Mouse (Mus musculus): ENCODE results near the gene Tmco1. TPM values are rescaled to one million over a fixed set of nuclear protein-coding genes. Genes with fewer than 3 reads are reported as not detected.

Gene Tmco1
- total RNA-seq (2015; ENCODE audit: low replicate concordance) (70.0 and 132 TPM in 2 replicates), total RNA-seq (2017; ENCODE audit: low replicate concordance) (78.2 and 81.5 TPM in 2 replicates)

DNA sequence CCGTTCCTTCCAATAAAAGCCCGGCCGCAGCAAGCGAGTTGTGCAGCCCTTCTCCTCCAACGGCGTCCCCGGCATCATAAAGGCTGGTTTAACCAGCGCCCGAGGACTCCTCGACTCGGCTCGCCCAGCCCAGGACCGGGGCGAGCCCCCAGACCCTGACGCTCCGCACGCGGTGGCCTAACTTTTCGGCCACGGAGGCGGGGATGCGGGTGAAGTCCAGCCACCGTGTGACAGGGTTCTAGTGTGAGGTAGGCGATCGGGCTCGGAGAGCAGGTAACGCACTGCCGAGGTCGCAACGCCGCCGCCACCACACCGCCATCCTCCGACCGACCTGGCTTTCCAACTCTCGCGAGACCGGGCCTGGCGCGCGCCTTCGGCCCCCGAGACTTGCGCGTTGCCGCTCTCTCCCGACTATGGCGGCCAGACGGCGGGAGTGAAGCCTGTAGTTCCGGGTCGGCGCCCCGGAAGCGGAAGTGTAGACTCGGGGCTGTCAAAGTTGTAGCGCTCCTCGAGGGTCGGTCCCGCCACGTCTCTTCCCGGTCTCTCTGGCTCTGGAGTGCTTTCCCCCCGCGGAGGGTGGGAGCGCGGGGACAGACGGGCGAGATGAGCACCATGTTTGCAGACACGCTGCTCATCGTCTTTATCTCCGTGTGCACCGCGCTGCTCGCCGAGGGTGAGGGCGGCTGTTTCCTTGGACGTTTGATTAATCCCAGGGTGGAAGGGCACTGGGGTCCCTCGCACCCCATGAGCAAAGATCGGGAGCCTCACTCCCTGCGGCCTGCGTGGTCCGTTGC lies at the start of gene Tmco1:
Gene Tmco1, plus strand, starts transcription at position 118 of the 794 bp plus-strand sequence.
- peak; percentile 97 for ATAC-seq (replicated peaks; ENCODE audit: low FRiP score, poor library complexity, severe bottlenecking)

DNA sequence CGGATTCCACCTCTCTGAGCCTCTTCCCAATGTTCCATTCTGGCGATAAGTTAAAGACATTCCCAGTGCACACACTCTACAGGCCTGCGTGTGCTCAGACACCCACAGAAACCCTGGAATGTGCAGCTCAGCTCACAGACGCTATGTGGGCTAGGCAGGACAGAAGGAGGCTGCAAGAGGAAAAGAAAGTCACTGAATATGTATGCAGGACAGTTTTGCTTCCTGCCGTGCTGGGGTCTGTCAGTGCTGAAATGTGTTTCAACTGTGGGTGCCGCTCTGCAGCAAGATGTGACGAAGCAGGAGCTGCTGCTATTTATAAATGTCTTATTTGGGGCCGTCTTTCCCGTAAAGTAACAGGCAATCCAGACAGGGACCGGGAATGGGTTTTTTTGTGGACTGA lies 48.5 kb upstream of the Tmco1 start:
- no peak for ATAC-seq (replicated peaks; ENCODE audit: low FRiP score, poor library complexity, severe bottlenecking)

DNA sequence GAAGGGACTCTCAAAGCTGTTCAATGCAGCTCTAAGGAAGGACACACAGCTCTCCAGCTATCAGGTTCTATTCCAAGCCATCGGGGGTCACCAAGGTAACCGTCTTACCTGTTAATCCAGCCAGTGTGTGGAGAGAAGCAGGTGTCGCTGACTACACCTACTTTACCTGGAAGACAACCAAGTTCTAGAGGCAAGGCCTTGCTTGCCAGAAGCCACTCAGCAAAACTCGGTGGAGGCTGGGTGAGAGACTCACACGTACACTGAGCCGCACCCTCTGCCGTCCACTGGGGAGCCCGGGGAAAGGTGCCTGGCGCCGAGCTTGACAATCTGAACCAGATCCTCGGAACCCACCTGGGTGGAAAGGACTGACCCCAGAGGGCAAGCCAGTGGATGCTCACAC lies 46.4 kb upstream of the Tmco1 start:
- ATAC-seq (replicated peaks; ENCODE audit: low FRiP score, poor library complexity, severe bottlenecking): no peak

DNA sequence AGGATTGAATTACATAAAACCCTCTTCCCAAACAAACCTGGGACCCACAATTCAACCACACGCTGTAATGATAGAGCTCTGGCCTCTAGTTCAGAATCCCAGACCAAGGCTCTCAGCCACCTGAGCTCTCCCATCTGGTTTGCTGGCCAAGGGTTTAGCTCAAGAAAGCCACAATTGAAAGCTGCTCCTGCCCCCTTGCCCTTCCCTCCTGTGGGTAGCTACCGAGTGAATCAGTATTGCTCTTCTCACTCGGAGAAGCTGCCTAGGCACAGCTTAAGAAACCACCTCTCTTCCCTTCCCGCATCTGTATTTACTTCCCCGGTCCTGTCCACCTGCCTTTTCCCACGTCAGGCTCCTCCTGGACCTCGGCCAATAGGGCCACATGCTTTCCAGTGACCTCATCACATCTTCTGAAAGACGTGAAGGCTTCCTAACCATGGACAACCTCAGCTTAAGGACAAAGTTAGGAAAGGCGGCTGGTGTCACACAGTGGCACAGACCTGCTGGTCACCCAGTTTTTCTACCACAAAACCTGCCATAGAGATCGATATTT lies 45.6 kb upstream of the Tmco1 start:
- ATAC-seq (replicated peaks; ENCODE audit: low FRiP score, poor library complexity, severe bottlenecking): no peak

DNA sequence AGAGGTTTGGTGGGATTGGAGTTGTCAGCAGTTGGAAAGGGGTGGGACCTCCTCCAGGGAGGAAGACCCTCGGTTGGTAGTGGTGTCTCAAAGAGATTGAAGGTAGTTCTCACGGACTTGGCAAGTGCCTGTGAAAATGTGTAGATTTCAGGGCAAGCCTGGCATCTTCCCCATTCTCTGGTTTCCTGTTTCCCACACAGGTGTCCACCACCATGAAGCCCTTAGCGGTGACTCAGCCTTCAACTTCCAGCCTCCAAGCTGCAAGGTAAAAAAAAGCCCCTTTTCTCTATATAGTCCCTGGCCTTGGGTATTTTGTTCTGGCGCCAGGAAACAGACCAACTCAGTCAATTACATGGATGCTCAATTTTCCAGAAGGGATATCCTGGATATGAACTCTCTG lies 42.8 kb upstream of the Tmco1 start:
- no peak for ATAC-seq (replicated peaks; ENCODE audit: low FRiP score, poor library complexity, severe bottlenecking)

DNA sequence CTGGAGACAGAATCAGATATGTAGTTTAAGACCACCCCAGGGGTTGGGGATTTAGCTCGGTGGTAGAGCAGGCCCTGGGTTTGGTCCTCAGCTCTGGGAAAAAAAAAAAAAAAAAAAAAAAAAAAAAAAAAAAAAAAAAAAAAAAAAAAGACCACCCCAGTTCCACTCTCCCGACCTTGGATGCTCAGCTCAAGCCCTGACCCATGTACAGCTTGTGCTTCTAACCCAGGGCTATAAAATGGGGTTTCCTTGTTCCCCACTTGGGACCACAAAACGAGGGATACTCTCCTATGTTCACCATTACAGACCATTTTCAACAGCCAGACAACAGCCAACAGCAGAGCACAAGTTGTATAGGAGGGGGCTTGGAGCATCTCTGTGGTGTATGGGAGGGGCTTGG lies 41.5 kb upstream of the Tmco1 start:
- no peak for ATAC-seq (replicated peaks; ENCODE audit: low FRiP score, poor library complexity, severe bottlenecking)

DNA sequence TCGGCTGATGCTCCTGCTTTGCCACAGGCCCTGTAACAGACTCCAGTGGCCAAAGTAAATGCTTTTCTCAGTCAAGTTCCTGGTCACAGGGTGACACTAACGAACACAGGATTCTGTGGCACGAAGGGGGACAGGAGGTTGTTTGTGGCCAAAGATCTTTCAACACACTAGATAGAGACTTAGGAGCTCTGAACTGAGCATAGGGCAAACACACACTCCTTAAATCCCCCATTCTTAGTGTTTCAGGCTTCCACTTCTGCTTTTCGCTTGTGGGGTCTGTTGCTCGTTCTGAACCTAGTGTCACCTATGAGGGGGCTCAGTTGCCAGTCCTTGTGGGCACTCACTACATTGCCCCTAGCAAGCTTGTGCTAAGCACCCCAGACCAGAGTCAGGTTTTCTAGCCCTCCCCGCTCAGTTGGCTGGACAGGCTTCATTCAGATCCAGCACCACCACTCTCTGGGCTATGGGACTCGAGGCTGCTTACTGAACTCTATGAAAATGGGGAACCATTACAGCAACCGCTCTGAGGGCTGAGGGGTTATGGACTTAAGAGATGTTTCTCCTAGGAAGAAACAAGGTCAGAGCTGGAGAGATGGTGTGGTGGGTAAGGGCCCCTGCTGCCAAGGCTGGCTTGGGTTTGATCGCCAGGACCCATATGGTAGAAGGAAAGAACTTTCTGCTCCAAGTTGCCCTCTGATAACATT lies 39.7 kb upstream of the Tmco1 start:
- ATAC-seq (replicated peaks; ENCODE audit: low FRiP score, poor library complexity, severe bottlenecking): no peak

DNA sequence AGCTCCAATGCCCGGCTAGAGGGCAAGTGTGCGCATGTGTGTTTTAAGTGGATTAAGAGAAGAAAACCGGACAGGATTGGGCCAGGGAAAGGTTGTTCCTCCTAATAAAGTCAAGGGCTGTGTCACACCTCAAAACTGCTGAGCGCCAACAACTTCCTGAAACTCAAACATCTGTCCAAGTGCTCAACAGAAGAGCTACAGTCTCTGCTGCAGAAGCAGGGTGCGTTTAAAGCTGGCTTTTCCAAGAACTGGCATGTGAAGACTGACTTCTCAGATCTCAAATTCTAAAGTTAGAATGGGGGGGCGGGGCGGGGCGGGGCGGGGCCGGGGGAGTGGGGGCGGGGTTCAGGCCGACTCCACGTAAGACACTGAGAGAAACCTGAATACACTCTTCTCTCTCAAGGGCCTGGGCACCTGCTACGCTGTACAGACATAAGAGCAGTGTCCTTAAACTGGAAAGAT lies 38.8 kb upstream of the Tmco1 start:
- peak; percentile 32 for ATAC-seq (replicated peaks; ENCODE audit: low FRiP score, poor library complexity, severe bottlenecking)

DNA sequence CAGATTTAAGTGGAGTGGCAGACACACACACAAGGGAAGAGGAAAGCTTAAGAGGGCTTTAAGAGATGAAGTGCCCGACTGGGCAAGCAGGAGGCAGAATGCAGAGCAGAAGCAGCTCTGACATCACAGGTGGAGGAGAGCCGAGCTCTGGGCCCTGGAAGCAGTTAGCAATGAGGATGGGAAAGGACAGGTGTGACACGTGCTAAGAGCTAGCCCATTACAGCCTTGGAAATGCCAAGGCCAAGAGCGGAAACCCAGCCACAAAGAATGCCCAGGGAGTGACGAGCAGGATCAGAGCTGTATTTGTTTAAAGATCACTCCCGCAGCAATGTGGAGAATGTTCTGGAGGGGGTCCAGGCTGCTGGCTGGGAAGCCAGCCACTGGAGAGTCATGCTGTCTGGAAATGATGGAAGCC lies 38.3 kb upstream of the Tmco1 start:
- ATAC-seq (replicated peaks; ENCODE audit: low FRiP score, poor library complexity, severe bottlenecking): no peak

DNA sequence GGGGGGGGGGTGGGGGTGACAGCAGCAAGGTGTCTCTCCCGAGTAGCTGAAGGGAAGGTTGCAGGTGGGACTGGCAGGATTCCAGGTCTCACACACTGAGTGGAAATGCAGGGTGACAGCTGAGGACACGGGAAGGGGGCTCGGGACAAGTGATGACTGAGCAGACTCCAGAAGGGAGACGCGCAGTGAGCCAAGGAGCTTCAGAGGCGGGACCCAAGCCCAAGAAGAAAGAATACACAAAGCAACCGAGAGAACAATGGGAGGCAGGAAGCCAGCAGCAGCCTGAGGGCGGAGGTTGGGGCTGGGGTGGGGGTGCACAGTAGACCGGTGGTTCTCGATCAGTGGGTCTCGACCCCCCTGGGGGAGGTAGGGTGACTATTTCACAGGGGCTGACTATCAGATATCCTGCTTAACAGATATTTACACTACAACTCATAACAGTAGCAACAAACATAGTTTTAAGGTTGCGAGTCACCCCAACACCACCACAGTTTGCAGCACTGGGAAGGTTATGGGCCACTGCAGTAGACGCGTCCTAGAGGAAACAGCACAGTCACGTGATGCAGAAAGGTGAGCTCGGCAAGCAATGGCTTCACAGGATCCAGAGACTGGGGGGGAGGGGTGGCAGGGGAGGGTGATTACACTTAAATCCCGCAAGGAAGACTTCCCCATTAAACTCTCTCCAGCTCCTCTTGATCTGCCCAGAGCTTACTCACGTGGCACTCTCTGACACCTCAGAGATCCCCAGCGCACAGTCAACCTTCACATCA lies 37.7 kb upstream of the Tmco1 start:
- ATAC-seq (replicated peaks; ENCODE audit: low FRiP score, poor library complexity, severe bottlenecking): no peak

DNA sequence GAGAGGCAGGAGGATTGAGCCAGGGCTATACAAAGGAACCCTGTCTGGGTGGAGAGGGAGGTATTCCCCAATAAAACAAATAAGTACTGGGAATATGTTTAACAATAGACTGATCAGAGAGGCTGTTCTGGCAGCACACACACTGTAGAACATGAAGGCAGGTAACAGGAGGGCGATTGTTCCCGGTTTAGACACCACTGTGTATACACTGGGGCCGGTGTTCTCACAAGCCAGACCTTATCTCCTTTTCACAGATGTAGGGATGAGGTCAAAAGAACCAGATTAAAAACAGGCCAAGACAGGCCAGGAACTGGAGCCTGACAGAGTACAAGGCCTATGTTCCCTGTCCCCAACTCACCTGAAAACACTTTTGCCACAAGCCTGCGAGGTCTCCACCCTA lies 36.9 kb upstream of the Tmco1 start:
- peak; percentile 78 for ATAC-seq (replicated peaks; ENCODE audit: low FRiP score, poor library complexity, severe bottlenecking)

DNA sequence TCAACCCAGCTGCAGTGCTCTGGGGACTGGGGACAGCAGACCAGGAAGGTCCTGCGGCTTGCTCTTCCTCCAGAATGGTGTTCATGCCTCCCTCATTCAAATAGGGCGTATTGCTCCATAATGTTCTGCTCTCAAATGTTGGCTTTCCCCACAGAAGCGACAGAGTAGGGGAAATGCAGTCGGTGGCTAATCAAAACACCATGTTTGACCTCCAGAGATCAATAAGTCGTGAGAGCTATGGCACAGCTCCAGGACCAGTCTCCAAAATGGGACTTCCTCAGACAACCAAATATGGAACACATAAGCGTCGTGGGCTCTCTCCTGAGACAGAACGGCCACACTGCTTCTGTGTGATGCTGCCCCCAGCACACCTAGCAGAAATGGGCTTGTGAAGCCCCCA lies 36.3 kb upstream of the Tmco1 start:
- peak; percentile 13; the same call in 1 of the 2 replicates for ATAC-seq (replicated peaks; ENCODE audit: low FRiP score, poor library complexity, severe bottlenecking)

DNA sequence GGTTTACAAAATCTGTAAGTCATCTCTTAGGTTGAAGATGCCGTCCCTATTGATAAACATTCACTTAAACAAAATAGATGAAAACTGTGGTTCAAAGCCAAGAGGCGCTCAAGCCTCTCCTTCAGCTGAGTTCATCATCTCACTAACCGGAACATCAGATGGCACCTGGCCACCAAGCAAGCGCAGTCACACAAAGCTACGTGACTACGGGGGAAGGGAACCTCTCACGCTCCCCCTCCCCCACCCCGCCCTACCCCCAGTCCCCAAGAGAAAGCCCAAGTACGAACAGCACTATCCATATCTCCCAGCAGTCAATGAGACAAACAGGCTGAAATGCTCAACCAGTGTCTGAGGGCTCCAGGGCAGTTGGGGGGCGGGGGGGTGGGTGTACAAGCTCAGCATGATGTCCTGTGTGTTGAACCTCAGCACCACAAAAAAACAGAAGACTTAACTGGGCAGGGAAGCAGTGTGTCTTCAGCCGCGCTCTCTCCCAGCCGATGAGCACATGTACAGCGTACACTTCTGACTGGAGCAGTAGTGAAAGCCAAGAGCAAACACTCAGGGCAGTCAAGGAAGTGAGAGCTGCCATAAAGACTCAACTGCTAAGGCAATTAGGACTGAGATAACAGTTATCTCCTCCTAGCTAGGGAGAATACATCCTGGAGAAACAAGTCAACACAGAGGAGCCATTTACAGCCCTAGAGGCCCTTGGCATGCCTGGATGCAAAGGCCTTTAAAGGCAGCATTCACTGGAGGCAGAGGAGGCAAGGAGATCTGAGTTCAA lies 34.6 kb upstream of the Tmco1 start:
- ATAC-seq (replicated peaks; ENCODE audit: low FRiP score, poor library complexity, severe bottlenecking): 0 out of 2 replicates have a peak, but pooled peaks have one; percentile 22

DNA sequence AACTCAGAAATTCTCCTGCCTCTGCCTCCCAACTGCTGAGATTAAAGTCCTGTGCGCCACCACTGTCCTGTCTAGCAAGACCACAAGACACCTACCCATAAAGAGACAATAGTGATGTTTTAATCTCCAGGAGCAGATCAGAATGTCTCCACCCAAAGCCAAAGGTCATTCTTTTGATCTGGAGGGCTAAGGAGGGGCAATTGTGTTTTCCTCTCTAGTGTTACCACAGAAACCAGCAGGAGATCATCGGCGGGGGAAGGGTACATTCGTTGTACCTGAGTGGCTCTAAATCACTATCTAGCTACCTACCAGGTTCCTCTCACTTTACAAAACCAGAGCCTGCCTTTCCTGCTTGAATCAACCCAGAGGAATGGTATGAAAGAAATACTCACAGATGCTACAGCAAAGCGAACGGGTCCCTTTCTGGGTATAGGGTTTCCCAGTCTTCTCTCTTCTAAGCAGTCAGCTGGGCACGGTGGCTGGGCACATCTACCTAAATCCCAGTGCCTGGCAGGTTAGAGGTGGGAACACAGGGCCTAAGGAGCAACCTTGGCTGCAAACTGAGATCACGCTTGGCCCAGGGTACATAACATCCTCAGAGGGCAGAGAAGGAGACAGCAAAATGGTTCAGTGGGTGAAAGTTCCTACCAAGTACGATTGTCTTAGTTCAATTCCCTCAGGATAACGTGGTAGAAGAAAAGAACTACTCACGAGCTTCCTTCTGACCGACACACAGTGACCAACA lies 33.4 kb upstream of the Tmco1 start:
- no peak for ATAC-seq (replicated peaks; ENCODE audit: low FRiP score, poor library complexity, severe bottlenecking)

DNA sequence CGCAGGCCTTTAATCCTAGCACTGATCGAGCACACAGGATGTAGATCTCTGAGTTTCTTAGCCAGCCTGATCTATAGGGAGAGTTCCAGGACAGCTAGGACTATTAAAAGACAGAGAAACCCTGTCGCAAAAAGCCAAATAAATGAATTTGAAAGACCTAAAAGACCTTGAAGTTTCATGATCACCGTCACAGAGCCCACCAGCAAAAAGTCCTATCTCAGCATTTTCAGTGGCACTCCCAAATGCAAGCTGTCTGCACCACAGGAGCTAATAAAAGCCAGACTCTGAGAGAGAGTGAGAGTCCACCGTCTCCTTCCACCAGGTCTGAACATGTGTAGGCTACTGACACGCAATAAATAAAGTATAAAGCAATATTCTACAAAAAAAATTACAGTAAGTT lies 29.8 kb upstream of the Tmco1 start:
- ATAC-seq (replicated peaks; ENCODE audit: low FRiP score, poor library complexity, severe bottlenecking): no peak

DNA sequence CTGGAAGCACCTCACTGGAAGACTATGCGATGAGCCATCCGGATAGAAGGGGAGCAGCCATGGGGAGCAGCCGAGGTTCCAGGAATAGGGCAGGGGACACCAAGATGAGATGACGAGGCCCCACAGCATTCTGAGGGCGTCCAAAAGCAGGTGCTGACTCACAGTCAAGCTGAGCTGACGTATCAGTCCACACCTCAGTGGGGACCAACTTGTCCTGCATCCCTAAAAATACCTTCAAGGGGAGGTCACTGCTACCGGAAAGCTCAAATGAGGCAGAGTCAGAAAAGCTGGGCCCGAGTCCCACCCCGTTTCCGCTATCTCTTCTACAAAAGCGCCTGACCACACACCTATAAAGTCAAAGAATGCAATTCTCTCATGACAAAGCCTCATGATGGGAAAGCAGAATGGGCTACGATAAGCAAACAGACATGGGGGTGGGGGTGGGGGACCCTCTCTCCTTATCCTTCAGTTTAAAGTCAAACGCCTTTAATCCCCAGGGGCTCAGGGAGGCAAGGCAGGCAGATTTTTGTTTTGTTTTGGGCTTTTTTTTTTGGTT lies 28.9 kb upstream of the Tmco1 start:
- ATAC-seq (replicated peaks; ENCODE audit: low FRiP score, poor library complexity, severe bottlenecking): no peak

DNA sequence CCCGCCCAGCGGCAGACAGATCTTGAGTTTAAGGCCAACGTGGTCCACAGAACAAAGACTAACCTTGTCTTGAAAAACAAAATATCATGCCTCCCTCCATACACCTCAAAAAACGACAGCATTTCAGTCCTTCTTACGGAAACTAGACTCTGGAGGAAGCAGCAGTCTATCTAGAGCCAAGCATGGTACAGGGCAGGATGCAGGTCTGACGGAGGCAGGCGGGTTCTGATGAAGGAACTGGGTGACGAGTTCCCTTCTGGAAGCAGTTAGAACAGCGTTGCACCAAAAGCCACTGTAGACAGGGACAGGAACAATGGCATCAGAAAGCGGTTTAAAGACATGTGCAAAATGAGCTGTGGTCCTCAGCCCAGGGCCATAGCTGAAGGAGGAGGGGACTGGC lies 28.1 kb upstream of the Tmco1 start:
- no peak for ATAC-seq (replicated peaks; ENCODE audit: low FRiP score, poor library complexity, severe bottlenecking)

DNA sequence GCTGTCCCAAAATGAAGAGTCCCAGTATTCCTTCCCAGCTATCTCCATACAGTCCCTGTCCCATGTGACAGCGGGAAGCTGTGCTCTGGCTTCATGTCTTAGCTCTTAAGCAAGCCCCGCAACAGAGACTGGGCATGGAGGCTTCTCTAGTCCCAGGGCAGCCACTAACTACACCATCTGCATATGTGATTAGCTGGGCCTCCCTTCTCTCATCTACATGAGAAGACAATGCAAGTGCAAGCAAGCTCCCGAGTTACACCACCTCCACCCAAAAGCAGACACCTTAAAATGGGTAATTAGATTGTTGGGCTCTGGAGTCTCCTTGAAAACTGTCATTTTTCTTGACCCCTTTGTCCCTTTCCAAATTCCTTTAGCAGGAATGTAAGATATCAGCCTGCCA lies 26.1 kb upstream of the Tmco1 start:
- no peak for ATAC-seq (replicated peaks; ENCODE audit: low FRiP score, poor library complexity, severe bottlenecking)

Data from erythroid progenitor cell, adult 5-6 weeks (primary cell).